Mouse (Mus musculus) erythroblast, embryonic 14.5 days (primary cell): Measurements from ENCODE around the gene Igf2bp2.

ENCODE experiments used
- GATA1 ChIP-seq: IDR thresholded peaks from 2 replicates; pipeline ENCODE4 v1.6.1; 2012; ENCODE audit warnings: low read length, inconsistent platforms, mixed read lengths
- TAL1 ChIP-seq: IDR thresholded peaks from 3 replicates; pipeline ENCODE4 v1.6.1; 2012; ENCODE audit warnings: low read length, inconsistent platforms, mixed read lengths

DNA sequence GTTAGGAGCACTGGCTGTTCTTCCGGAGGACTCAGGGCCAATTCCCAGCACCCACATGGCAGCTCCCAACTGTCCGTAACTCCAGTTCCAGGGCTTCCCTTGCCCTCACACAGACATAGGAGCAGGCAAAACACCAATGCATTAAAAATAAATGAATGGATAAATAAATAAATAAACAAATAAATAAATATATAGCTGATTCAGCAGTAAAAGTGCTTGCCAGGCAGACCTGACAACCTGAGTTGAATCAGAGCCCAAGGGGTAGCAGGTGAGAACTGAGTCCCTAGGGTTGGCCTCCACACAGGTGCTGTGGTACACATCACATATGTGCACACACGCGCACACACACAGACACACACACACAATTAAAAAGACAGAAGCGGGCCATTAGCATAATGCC is 21.0 kb upstream of the Igf2bp2 start:
- no peak for TF ChIP-seq TAL1
- TF ChIP-seq GATA1: no peak
